Mouse (Mus musculus): ENCODE measurements around the gene Olfr1313. TPM values are rescaled to one million over a fixed set of nuclear protein-coding genes. Genes with fewer than 3 reads are reported as not detected.

The Olfr1313 gene
- not detected for total RNA-seq (2023)

GRCm38 (mm10) chr2:112077743-112078142 lies at the start of gene Olfr1313:
TSS of gene Olfr1313 (minus strand) at chr2:112077843.

GRCm38 (mm10) chr2:112115340-112115739 lies 37.7 kb upstream of the Olfr1313 start, which contains the start of gene Olfr1315-ps1:
TSS of gene Olfr1315-ps1 (minus strand) at chr2:112115440.

GRCm38 (mm10) chr2:112096681-112097080 lies 19.0 kb upstream of the Olfr1313 start, which contains the start of gene Olfr1314:
TSS of gene Olfr1314 (minus strand) at chr2:112096781.

GRCm38 (mm10) chr2:112050138-112050537 lies 27.5 kb downstream of the Olfr1313 start, which contains the start of gene Olfr1312:
TSS of gene Olfr1312 (minus strand) at chr2:112050238.

GRCm38 (mm10) chr2:112024312-112024711 lies 53.3 kb downstream of the Olfr1313 start, which contains the start of gene Olfr1311:
TSS of gene Olfr1311 (minus strand) at chr2:112024412.

Other genes with a start within 250 kb of the Olfr1313 start
- gene Olfr1305, start 200.7 kb downstream of the Olfr1313 start, total RNA-seq (2023), result not detected
- not detected for gene Olfr1306, start 161.6 kb downstream of the Olfr1313 start, total RNA-seq (2023)
- 0.06 TPM for gene Olfr1307, start 128.4 kb downstream of the Olfr1313 start, total RNA-seq (2023)
- gene Olfr1308, start 112.9 kb downstream of the Olfr1313 start, total RNA-seq (2023), result not detected
- gene Olfr1309, start 87.6 kb downstream of the Olfr1313 start, total RNA-seq (2023), result not detected
- not detected for gene Olfr1310, start 65.1 kb downstream of the Olfr1313 start, total RNA-seq (2023)
- not detected for gene Olfr1311, start 53.4 kb downstream of the Olfr1313 start, total RNA-seq (2023)
- not detected for gene Olfr1312, start 27.6 kb downstream of the Olfr1313 start, total RNA-seq (2023)
- not detected for gene Olfr1314, start 18.9 kb upstream of the Olfr1313 start, total RNA-seq (2023)
- gene Olfr1315-ps1, start 37.6 kb upstream of the Olfr1313 start, total RNA-seq (2023), result not detected
- not detected for gene Olfr1316, start 57.1 kb upstream of the Olfr1313 start, total RNA-seq (2023)
- not detected for gene Olfr1317, start 62.5 kb upstream of the Olfr1313 start, total RNA-seq (2023)
- not detected for gene Olfr1318, start 76.4 kb upstream of the Olfr1313 start, total RNA-seq (2023)
- 43.4 TPM for gene Lpcat4, start 161.6 kb upstream of the Olfr1313 start, total RNA-seq (2023)
- not detected for gene Nutm1, start 181.4 kb upstream of the Olfr1313 start, total RNA-seq (2023)
- 66.9 TPM for gene Nop10, start 184.1 kb upstream of the Olfr1313 start, total RNA-seq (2023)
- 104 TPM for gene Slc12a6, start 188.0 kb upstream of the Olfr1313 start, total RNA-seq (2023)
- not detected for gene Gm21985, start 188.5 kb upstream of the Olfr1313 start, total RNA-seq (2023)

All from CD8-positive naive resting alpha-beta T cell, adult 57 days (primary cell).